Mouse (Mus musculus) spleen, postnatal 4 days (tissue): ENCODE measurements at regions not wholly inside any gene's neighbourhood (a gene's known extent, or its start where the extent isn't known, plus 50 kb on each side); places are given as distances from the start of the nearest gene placed in this dataset.

Experiments used
- DNase-seq, 2 experiments: peaks; one replicate each; pipeline ENCODE4 v3.0.0; 2022; ENCODE audit warnings: low spot score in 2 of 2

DNA sequence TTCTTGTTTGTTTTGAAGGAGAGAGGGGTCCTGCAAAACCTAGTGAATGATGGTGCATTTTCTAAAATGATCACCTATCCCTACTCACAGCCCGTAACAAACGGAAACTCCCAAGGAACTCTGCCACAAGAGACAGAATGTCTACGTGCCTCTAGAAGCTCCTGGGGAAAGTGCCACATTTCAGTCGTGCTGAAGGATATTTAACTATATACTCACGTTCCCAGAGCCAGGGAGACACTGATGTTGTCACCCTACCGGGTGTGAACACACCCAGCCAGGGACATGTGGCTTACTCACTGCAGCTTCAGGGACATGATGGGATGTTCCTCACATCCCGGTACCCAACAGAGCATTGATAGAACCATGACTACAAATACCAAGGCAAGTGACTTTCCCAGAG, 456.7 kb downstream of the Irx1 start:
- DNase-seq, result peak in 1 of 2 experiments; percentile 21

DNA sequence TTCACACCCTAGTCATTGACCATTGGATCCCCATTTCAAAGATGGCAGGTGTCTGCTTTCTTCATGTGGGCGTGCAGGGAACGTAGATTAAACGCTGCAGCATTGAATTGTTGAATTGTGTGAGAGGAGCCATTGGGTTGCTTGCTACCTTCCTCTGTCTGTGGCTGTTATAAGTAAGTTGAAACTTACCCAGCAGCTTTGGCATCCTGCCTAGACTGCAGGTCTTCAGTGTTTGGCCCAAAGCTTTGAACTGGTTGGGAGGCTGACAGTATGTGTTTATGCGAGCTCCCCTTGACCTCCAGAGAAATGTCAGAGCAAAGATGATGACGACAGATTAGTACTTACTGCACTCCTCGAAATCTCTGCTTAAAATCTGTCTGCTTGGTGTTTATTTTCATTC, 473.8 kb downstream of the Irx1 start:
- DNase-seq, result no peak

DNA sequence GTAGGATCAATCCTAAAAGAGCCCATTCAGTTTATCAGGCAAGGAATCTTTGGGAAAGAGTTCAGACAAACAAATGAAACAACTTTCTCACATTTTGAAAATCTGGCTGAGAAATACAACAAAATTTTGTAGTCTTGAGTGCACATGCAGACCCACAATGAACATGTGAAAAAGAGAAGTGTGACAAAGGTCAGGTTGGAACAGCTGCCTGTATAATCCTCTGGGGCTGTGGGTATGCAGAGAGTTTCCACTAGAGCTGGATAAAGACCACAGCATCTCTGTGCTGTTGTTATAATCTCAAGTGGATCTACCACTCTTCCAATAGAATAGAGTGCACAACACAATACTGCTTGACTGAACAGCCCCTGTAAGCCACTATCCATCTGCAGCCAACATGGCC, 482.3 kb downstream of the Irx1 start:
- no peak for DNase-seq

DNA sequence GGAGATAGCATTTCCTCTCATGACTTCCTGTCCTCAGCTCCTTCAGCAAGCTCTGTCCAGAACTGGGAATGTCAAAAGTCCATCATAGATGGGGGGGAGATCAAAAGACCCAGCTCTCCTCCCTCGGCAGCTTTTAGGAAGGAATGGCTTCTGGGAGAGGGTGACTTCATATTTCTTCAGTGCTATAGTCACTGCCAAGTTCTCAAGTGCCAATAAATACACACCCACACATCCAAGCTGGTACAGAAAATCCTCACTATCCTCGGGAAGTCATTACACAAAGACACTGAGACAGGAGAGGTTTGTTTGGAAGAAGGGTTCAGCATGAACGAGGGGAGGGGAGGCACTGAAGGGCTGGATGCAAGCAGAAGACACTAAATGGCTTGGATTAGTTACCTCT, 502.0 kb downstream of the Irx1 start:
- no peak for DNase-seq

DNA sequence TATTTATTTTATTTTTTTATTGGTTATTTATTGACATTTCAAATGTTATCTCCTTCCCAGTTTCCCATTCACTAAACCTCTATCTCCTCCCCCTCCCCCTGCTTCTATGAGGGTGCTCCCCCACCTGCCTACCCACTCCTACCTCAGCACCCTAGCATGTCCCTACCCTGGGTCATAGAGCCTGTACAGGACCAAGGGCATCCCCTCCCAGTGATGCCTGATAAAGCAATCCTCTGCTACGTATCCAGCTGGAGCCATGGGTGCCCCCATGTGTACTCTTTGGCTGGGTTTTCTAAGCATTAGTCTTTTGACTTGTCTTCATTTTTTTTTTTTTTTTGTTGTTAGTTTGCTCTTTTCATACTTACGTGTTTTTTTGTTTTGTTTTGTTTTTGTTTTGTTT, 502.9 kb downstream of the Irx1 start:
- DNase-seq, result no peak

DNA sequence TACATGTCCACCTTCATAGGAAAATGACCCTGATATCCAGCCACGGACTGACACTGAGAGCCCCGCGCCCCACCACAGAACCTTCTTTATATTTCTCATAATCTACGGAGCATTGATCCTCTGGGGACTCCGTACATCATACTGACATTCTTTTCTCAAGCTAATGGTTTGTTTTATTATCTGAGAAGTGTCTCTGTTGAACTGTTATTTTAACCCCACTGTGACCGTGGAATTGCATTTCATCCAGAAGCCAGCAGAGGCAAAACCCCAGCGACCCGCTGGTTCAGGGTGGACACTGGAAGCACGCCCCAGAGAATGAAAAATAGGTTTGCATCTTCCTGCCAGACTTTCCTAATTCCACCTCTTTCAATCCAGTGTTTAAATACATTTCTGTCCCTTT, 503.4 kb downstream of the Irx1 start:
- no peak for DNase-seq

DNA sequence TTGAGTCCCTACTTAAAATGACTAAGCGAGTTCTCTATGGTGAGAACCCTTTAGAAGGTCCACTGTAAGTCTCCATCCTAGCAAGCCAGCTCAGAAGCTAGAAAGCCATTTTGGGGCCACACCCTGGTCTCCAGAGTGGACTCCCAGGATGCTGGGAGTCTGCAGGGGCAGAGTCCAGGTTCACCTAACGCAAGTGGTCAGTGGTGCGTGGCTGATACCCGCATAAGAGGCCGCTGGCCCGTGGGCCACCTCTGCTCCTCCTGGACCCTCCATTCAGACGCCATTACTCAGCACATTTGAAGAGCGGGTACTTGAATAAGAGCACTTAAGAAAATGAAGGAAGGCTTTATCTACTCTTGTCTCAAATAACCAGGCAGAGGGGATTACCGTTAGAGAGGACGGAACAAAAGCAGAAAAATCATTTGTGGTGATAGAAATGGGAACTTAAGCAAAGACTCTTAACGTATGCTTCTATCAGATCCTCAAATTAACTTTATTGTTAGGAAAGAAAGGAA, 504.4 kb downstream of the Irx1 start:
- no peak for DNase-seq

DNA sequence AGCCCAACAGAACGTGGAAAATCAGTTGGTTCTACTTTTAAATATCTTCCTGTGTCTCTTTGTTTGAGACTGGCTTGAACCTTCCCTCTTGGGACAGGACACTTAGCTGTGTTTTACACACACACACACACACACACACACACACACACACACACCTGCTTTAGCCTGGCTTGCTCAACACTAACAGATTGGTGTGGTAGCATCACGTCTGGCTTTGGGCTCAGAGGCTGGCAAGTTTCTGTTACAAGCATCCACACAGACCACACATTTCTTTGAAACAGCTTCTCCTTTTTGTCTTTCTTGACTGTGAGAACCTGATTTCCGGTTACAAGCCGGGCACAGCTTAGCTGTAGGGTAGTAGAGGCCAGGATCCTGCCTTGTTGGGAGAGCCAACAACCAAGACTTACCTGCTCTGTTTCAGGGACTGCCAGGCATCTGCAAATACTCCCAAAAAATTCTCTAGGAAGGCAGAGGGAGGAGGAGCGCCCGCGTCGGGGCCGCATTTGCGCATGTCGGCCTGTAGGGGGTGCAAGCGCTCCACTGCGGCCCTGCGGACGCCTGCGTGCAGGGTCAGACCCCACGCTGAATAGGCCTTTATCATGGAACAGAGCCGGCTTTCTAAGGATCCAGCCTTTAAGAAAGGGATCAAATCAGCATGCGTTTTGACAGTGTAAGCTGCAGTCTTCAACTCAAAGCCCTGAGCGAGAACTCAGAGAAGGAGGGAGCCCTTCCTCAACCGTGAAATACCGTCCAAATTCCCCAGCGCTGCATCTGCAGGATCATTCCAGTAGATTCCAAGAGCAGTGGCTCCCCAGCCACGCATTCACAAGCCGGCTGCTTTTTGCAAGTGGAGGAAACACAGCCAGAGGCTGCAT, 505.2 kb downstream of the Irx1 start:
- DNase-seq, result no peak

DNA sequence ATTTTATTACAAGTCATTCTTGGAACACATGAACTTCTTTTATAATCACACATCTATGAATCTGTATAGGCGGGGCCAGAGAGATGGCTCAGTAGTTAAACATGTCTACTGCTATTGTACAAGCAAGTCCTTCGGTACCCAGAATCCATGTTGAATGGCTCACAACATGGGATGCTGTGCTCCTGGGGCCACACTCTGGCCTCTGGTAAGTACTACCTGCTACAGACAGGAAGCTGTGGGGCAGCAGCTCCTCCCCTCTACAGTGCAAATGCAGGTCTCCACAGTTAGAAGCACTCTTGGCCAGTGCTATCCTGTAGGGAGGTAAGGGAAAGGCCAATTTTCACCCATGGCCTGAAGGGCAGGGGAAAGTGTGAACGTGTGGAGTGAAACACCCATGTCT, 506.0 kb downstream of the Irx1 start:
- no peak for DNase-seq

DNA sequence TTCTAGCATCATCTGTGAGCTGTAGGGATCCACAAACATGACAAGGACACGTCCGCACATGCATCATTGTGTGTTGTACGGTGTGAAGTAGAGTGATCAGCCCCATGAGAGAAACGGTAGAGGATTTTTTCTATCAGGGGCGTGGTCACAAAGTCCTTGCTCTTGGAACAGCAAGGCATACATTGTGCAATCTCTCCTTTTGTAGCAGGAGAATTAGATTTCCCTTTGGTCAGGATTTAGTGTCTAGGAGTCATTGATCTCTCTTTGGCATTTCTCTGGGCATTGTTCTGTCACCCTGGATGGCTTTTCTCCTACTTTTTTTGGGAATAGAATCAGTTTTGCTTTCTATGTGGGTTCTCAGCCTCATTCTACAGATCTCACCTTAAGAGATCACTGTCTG, 511.3 kb downstream of the Irx1 start:
- no peak for DNase-seq

DNA sequence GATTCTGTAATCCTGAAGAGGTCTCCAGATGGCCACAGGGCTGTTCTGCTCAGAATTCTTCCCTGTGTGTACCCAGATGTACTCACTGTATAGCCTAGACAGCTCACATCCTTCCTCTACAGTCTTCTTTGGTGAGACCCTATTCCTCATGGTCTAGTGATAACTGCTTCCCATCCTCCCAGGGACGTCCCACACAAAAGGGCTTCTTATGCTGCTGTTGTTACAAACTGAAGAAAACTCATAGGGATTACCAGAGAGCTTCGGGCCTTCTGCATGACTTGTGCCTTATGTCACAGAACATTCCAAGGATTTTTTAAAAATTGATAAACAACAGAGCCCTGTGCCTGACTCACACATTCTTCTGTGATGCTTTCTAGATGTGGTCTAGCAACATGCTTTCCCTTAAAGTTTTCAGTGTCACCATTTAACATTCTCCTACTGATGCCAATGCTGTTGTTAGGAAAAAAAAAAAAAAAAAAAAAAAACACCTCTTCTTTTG, 525.9 kb downstream of the Irx1 start:
- DNase-seq, result no peak

DNA sequence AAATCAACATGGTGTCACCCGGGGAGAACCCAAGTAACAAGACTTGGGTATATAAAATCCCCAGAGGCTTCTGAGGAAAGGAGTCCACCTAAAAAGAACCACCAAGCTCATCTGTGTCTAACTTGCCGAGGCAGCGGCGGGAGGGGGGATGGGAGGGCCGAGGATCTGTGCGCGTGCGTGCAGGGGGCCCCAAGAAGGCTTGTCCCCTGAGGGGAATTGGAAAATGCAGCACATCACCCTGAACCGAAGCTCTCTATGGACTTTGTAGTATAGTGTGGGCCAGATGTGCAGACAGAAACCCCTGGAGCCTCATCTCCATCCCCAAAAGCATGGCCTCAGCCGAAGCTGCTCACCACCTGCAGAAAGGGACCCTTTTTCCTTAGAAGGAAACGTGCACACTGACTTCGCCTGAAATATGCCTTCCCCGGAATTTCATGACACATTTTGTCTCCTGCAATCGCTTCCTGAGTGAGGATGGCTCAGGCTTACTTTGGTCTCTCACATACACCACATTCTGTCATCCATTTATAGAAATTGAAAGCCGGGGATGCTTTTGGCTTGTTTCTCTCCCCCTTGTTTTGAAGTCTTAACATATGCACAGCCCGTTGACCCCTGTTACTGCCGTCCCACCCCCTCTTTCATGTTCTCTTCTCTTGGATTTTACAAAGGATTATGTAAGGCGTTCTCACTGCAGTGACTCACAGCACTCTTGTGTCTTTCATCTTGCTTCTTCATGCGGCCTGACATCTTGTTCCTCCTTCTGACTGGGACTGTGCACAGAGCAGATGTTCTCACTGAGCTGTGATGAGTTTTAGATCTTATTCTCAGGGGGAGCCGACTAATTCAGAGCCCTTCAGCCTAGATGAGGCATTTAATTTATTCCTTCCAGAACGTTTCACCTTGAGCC, 559.6 kb downstream of the Irx1 start:
- DNase-seq, result no peak

DNA sequence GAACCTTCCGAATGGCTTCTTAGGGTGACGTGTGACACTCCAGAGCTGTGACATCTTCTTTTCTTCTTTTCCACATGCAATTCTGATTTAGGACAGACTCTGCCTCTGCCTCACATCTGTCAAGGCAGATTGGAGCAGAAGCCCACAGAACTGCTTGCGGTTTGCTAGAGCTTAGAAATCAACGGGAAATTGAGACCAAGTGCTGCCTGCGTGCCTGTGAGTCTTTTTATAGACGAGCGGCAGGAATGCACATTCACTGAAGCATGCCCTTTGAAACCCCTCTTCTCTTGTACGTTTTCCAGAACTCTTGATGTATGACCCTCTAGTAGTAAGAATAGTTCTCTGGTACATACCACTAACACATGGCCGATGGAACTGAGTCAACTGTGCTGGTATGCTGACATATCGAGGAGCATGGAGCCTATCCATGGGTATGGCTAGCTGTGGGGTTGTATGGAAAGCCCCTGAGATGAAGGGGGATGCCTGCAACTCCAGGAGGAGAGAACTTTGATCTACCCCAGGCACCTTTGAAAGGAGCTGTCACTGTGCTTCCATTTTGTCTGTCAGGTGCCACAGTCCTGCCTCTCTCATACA, 552.2 kb upstream of the Adamts16 start:
- no peak for DNase-seq

DNA sequence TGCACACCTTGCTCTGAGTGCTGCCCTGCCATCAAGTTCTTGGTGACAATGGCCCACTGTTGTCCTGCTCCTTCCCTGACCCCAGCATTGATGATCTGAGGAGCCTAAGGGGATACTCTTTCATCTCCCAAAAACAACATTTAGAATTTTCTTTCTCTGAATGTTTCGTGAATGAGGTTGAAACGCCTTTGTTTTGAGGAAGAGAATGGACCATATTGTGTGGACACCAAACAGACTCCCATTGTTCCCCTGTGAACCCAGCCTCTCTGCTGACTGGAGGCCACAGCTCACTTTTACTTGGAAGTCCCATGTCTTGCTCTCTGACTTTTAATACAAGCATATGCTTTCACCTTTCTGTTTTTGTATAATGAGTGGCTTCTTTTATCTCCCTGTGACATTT, 537.0 kb upstream of the Adamts16 start:
- DNase-seq, result no peak

DNA sequence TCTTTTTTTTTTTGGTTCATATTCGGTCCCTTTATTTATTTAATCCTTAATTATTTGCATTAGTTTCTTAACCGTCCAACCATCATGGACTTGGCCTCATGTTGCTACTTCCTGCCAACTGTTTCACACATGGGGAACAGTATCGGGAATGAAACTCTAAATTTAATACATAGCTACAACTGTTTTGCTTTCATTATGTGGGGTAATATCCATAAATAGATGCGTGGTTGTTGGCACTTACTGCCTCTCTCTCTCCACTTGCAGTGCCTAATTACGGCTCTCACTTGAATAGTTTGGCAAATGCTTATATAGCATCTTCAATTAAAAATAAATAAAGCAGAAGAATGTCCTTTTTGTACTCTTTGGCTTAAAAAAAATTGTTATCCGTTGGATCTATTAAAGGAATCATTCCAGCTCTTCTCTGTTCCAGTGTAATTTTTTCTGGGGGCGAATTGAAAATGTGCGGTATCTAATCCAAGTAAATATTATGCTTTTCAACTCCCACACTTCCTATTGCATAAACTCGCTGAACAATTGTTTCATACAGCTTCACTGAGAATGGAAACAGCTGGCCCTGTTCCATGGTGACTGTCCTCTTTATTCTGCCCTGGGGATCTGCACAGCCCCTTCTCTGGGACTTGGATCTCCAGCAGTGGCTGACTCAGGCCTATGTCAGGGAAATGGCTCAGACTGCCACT, 534.4 kb upstream of the Adamts16 start:
- no peak for DNase-seq

DNA sequence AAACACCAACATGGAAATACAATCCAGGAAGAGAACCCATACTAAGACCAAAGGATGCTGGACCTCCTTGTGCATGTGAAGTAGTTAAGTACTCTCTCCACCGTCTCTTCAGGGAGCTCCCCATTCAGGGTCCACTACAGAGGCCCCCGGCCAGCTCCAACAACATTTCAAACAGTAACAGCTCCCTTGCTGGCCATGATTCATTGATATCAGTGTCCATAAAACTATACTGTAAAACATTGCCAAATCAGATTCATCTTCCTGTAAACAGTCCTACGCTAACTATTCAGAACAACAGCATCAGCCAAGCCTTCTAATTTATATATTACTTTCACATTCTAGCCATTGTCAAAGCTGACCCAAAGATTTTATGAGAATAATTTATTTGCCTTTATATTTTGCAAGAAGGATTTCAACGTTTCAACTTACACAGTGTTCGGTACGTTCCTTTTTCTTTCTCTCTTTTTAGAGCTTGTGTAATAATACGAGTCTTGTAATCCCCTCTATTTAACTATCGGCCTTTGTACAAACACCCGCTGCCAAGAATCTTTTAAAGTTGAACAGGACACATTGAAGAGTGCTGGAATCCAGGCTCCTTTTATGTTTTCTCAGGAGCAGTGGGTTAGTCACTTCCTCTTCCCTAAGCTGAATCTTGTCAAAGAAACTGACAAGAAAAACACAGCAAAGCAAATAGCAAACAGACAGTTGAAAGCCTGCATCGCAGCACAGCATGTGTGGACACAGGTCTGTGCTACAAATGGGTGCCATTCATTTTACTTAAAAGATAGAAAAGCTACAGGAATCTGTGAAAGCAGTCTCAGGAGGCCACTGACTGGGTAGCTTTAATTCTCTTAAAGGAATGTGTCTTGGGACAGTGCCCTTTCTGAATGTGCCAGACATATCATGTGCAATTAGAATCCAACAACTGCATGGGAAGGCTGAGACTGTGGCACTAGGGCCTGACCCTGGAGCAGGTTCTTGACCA, 531.4 kb upstream of the Adamts16 start:
- no peak for DNase-seq

DNA sequence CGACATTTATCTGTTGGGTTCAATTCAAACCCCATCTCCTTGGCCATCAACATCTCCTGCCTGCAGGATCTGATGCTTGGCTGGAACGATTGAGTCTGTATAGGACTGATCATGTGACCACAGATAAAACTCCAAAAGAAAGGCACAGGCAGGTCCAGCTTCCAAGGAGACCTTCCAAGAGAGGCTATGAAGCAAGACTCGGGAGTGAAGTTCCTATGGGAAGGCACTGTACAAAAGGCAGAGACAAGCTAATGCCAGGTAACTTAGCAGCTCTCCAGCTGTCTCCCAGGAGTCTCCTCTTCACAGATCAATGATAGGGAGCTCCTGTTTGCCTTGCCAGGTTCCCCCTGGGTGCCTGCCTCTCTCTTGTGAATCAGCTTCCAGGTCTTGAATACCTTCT, 528.2 kb upstream of the Adamts16 start:
- no peak for DNase-seq

DNA sequence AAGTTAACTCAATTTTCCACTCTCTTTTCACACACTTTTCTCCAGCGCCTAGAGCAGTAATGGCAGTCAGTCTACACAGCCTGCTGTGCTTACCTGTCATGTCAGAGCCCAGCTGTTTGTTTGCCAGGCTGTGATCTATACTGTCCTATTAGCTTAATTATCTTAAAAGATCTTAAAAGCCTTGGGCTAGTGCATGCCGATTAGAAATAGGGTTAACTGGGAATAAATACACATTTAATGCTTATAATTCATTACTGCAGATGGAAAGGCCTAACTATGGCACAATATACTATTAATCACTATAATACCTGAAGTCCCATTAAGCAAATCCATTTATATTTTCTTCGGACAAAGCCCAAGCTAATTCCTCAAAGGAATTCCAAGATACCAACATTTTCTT, 523.6 kb upstream of the Adamts16 start:
- no peak for DNase-seq

DNA sequence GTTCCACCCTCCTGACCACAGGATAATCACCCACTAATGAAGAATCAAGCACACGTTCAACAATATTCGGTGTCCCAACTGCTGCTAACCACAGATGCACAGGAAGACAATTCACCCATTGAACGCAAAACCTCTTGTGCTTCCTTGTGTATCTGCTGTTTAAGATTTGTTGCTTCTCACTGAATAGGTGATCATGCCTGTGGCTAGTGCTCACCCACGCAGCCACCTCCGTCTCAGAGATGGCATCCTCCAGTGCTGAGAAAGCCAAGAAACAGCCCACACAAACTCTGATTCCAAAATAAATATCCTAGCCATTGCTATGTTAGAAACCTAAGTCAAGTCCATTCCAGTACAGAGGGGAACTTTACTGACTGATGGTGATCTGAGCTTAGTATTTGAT, 520.7 kb upstream of the Adamts16 start:
- no peak for DNase-seq

DNA sequence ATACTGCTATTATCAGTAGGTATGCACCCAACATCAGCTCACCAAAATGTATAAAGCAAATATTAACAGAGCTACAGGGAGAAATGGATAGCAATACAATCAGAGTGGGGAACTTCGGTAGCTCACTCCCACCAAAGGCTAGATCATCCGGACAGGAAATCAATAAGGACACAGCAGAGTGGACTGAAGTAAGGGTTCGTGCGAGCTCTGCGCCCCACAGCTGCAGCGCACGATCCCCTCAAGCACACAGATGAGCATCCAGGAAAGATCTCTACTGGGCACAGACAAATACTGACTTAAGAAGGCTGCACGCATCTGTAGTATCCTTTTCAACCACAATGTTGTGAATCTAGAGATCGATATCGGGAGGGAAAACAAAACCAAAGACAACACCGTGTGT, 517.5 kb upstream of the Adamts16 start:
- DNase-seq, result no peak
